Mouse (Mus musculus) mouse embryonic stem cell (cell line): ENCODE data around the gene Dnase1l3.
"Not testable (repeated sequence)": the region's sequence is repeated elsewhere in the genome, so short reads cannot be mapped to it uniquely, and the experiment has no call there.

Experiments
- in situ Hi-C, 2 experiments: fragments of 300-500 bp; cut with MboI; formaldehyde crosslinking; loops; 1 replicate in 1 of 2; 3 replicates in 1 of 2; pipeline ENCODE4 v1.14.3; 2019 to 2020; ENCODE audit warnings: low sequenced_read_pairs in 2 of 2, low pct_unique_long_range_greater_than_20kb in 1 of 2, mixed read lengths in 1 of 2; ENCODE audit not compliant: unreplicated experiment in 1 of 2

Dnase1l3 gene

GRCm38 (mm10) chr14:8020011-8020410 is 25.6 kb upstream of the Dnase1l3 start:
- in situ Hi-C loops: no loop called here

DNA sequence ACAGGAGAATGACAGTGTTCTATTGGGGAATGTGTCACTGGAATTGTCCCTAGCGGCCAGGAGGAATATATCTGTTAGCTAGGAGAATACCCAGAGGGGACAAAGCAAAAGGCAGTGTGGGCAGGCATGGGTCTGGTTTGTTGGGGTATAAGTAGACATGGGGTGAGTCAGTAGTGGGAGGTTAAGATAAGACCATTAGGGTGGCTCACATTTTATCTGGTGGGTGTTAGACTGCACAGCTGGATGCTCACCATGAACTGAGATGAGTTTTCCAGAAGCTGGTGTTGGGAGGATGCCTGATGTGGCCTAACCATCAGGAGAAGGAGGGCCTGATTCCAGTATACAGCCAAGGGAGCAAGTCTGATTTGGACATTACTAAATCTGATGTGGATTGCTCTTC is 22.6 kb upstream of the Dnase1l3 start:
- in situ Hi-C loops: no loop called here

DNA sequence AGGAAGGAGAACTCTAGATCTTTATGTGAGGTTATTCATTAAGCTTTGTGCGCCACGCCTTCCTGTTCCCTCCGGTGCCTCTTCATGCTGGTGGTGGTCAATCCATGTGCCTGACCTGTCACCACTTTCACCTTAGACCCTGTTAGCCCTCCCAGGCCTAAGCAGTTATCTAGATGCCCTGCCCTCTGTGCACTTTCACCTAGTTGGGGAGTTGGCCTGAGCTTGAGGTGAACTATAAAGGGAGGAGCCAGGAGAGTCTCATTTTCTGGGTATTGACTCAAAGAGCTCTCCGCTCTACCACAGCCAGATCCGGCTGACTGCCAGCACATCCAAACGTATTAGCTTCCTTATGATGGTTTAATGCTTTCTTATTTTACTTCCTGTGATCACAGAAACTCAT is 21.9 kb upstream of the Dnase1l3 start:
- in situ Hi-C loops: no loop called here

- in situ Hi-C loops: no loop called here
Measured at GRCm38 (mm10) chr14:8015756-8016155, 21.4 kb upstream of the Dnase1l3 start.

DNA sequence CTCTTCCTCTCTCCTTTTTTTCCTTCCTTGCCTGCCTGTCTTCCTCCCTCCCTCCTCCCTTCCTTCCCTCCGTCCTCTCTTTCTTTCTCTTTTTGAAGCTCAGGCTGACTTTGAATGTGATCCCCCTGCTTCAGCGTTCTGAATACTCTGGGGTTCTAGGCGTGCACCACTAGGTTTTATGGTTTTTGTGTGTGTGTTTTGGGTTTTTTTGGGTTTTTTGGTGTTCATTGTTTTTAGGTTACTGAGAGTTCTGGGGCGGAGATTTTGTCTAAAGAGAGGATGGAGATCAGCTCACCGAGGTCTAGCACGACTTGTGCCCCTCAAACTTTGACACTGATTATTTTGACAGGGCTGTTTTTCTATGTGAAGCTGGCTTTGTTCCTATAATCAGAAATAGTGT is 17.6 kb upstream of the Dnase1l3 start:
- in situ Hi-C loops: no loop called here

- in situ Hi-C loops: no loop called here
Measured at GRCm38 (mm10) chr14:8011297-8011696, 16.9 kb upstream of the Dnase1l3 start.

DNA sequence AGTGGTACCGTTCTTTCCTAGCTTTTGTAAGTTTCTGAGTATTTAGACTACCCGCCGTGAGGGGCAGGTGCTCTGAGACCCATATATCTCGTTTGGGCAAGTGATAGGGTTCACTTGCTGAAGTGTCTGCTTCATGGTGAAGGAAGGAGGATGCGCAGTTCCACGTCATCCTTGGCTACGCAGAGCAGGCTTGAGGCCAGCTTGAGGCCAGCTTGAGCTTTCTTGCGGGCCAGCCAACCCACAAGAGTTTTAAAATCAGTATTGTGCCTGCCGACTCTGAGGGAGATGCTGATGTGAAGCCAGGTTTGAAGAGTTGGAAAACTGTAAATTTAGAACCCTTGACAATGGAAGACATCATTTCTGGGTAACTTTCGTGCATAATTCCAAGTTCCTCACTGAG is 13.6 kb upstream of the Dnase1l3 start:
- in situ Hi-C loops: no loop called here

DNA sequence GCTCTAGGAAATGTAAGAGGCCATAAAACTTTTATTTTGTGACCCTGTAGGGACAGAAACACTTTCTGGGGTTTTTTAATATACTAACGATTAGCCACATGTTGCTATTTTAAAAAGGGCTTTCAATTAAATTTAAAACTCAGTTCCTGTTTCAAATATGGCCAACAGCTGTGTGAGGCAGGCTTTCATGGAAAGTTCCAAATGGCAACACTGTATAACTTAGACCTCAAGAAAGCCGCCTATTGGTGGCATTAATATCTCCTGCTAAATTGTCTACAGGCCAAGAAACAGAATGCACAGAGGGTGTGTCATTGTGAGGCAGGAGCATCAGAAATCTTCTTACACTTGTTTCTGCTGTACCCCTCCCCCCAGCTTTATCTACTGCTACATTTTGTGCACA is 13.1 kb upstream of the Dnase1l3 start:
- in situ Hi-C loops: no loop called here

DNA sequence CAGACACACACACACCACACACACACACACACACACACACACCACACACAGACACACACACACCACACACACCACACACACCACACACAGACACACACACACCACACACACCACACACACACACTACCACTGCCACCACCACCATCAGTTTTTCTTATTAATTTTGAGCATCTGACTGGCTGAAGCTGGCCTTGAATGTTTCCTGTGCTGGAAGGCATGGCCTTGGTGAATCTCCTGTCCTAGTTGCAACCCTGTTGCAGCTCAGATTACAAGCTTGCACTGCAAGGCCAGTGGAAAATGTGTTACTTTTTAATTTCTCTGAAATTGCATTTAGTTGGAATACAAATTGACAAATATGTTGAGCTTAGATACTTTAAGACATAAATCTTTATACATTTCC is 12.7 kb upstream of the Dnase1l3 start:
- in situ Hi-C loops: no loop called here

DNA sequence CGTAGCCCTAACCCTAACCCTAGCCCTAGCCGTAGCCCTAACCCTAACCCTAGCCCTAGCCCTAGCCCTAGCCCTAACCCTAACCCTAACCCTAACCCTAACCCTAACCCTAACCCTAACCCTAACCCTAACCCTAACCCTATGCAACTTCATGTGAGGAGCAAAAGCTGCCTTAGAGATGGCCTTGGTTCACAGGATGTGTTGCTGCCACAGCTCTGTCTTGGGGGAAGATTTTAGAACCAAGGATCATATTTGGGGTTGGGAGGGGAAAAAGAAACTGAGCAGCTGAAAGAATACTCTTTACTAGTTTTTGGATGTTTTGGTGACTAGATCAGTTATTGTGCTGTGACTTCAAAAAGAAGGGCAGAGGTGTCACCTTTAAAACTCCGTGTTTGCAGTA is 11.7 kb upstream of the Dnase1l3 start:
- in situ Hi-C loops: not testable (repeated sequence)

GRCm38 (mm10) chr14:8003727-8004670 is 9.6 kb upstream of the Dnase1l3 start:
- in situ Hi-C loops: no loop called here

DNA sequence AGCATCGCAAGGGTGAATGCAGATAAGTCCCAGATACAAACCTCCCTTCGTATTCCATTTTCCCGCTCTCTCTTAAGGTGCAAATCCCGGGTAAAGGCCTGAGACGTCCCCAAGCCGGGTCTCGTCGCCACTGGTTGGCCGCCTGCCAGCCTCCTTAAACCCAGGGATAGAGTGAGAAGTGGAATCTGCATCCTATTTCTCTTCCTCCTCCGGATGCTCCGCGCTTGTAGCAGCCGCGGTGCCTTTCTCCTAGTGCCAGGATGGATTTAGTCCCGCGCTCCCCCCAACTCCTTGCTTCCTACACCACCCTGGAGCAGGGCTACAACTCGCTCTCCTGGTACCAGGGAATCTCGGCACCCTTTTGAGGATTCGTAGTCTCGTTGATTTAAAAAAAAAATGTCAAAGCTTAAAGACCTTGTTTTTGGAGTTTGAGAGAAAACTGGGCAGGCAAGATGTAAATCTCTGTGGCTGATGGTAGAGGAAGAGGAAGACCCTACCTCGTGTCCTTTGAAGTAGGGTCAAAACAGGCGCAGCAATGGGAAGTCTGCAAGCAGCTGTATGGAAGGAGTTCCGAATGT is 8.8 kb upstream of the Dnase1l3 start:
- in situ Hi-C loops: no loop called here

- in situ Hi-C loops: no loop called here
Measured at GRCm38 (mm10) chr14:8002432-8003092, 8.2 kb upstream of the Dnase1l3 start, which contains the start of gene Abhd6. Gene Abhd6, plus strand, starts transcription at chr14:8002902.

DNA sequence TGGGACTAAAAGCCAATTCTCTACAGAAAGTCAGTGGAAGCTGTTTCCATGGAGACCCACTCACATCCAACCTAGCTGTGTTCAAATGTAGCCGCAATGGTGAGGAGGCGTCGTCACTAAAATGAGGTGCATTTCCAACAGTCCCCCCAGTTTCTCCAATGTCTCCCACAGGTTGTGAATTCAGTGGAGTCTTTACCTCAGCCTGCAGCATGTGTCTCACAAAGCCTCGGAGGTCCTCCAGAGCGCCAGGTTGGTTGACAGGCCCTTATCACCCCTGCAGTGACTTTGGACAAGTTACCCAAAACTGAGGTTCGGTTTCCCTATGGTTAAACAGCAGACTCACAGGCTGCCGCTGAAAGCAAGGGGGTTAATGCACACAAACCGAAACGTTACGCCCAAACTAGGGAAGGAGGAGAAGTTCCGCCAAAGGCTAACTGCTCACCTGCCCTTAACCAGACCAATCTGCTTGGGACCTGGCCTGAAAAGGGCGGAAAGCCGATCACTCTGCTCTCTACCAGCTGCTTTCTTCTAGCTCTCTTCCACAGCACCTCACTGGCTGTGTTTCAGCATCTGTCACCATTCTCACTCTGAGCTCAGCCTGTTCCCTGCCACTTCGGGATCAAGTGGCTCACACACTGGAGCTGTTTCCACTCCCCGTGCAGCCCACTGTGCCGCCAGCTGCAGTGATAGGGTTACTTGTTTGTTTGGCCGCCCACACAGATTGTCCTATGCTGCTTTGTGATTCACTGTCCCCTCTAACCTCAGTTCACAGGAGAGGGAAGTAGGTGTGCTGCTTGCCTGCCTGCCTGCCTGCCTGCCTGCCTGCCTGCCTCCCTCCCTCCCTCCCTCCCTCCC is 6.7 kb upstream of the Dnase1l3 start:
- in situ Hi-C loops: no loop called here

DNA sequence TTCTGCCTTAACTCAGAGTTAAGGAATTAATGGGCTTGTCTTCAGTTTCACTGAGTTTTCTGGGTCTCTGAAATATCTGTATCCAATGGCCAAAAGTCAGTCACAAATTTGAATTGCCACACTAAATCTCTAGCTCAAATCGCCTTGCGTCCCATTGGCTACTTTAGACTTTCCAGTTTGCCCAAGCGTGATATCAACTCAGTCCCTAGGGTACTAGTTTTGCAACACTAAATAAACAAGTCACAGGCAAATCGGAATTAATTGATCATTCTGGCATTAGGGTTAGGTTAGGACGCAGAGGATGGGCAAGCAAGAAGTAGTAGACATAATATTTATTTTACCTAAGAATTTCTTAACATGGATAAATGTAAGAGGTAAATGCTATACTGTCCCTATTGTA is 5.9 kb upstream of the Dnase1l3 start:
- in situ Hi-C loops: no loop called here

- in situ Hi-C loops: loop anchor here (10.0 to 25.0 kb wide), 4 partner anchors 138 to 338 kb away; partner anchors contain the start of gene Flnb (in 1 of the 2)
Measured at GRCm38 (mm10) chr14:7999435-7999834, 5.1 kb upstream of the Dnase1l3 start.

DNA sequence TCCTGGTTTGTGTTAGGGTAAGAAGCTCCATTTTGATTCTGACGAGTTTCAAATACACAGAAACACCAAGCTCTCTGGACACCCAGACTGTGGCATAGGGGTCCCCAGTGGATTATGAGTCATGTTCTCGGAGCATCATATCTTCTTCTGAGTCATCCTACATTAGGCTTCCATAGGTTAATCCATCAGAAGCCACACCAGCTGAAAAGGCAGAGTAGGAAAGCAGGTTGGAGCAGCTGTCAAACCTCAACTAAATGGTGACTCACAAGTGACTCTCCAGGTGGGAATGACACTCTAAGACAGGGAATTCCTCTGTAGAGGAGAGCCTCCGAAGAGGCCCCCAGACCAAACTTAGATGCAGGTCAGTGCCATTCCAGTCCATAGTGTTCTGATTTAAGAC is 4.7 kb upstream of the Dnase1l3 start:
- in situ Hi-C loops: loop anchor here (10.0 to 25.0 kb wide), 4 partner anchors 138 to 338 kb away; partner anchors contain the start of gene Flnb (in 1 of the 2)

- in situ Hi-C loops: loop anchor here (10.0 to 25.0 kb wide), 4 partner anchors 140 to 340 kb away; partner anchors contain the start of gene Flnb (in 1 of the 2)
Measured at GRCm38 (mm10) chr14:7997255-7997696, 2.9 kb upstream of the Dnase1l3 start.
